Mouse (Mus musculus): Measurements from ENCODE around the gene Tmem131l. TPM values are rescaled to one million over a fixed set of nuclear protein-coding genes. Genes with fewer than 3 reads are reported as not detected.

Gene Tmem131l
- polyA plus RNA-seq, 1 experiment from 2014 or later, result 86.8 TPM

DNA sequence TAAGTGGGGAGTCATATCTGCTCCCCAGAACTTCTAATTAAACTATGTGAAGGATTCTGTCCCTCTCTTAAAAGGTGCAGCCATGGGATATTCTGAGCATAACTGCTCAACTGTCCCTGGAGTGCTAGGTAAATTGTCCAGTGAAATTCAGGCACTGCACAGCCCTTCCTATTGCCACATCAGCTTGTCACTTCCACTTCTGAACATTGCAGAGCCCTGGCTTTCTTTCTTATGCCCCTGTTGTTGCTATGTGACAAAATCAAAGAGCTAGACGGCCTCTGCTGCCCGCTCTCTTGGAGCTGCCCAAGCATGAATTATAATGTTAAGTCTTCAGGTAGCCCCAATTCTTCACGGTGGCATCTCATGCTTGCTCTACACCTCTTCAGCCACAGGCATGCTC lies 180.9 kb downstream of the Tmem131l start:
- H3K27me3 ChIP-seq (ENCODE audit: control insufficient read depth, insufficient read depth, low read length), result no peaks in the 10 kb centered on the region
- no peaks in the 10 kb centered on the region for H3K9me3 ChIP-seq (ENCODE audit: control insufficient read depth, low read length)
- ATAC-seq (ENCODE audit: insufficient number of reproducible peaks, low FRiP score, low TSS enrichment, low read depth) (no peak), DNase-seq (ENCODE audit: low spot score) (no peak)
- no peak overlapping the region for H3K9ac ChIP-seq (ENCODE audit: low read length)
- WGBS, result 87% methylated on average over 3 of the region's 3 CpGs
- H3K27ac ChIP-seq (replicated peaks; ENCODE audit: low read depth, low read length), result no peak overlapping the region
- H3K4me1 ChIP-seq (ENCODE audit: control insufficient read depth, insufficient read depth, low read length), result no peaks in the 10 kb centered on the region
- H3K4me3 ChIP-seq (ENCODE audit: low read depth, low read length), result no peak overlapping the region
- H3K36me3 ChIP-seq (ENCODE audit: control insufficient read depth, insufficient read depth, low read length), result no peaks in the 10 kb centered on the region
- no peak overlapping the region for H3K4me2 ChIP-seq (ENCODE audit: low read depth, severe bottlenecking)

DNA sequence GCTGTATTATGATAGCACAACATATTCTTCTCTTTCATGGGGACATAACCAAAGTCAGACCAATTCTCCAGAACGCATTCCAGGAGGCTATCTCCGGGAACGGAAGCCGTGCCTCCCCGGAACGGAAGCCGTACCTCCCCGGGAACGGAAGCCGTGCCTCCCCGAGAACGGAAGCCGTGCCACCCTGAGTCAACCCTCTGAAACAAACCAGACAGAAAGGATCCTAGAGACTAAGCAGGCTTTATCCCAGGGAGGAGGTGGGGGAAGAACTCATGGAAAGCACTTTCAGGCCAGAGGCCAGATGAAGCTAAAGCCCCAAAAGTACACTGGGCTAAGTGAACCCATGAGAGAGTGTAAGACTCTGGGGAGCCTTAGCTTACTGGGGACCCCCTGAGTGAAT lies 182.4 kb downstream of the Tmem131l start:
- 94% methylated on average over 13 of the region's 13 CpGs for WGBS
- ATAC-seq (ENCODE audit: insufficient number of reproducible peaks, low FRiP score, low TSS enrichment, low read depth), result no peak
- Histone ChIP-seq H3K4me2 (ENCODE audit: low read depth, severe bottlenecking) (no peak overlapping the region), H3K27me3 (ENCODE audit: control insufficient read depth, insufficient read depth, low read length) (no peaks in the 10 kb centered on the region), H3K4me1 (ENCODE audit: control insufficient read depth, insufficient read depth, low read length) (no peaks in the 10 kb centered on the region), H3K9me3 (ENCODE audit: control insufficient read depth, low read length) (no peaks in the 10 kb centered on the region), H3K9ac (ENCODE audit: low read length) (no peak overlapping the region), H3K4me3 (ENCODE audit: low read depth, low read length) (no peak overlapping the region), H3K36me3 (ENCODE audit: control insufficient read depth, insufficient read depth, low read length) (no peaks in the 10 kb centered on the region), H3K27ac (replicated peaks; ENCODE audit: low read depth, low read length) (no peak overlapping the region)
- no peak for DNase-seq (ENCODE audit: low spot score)

DNA sequence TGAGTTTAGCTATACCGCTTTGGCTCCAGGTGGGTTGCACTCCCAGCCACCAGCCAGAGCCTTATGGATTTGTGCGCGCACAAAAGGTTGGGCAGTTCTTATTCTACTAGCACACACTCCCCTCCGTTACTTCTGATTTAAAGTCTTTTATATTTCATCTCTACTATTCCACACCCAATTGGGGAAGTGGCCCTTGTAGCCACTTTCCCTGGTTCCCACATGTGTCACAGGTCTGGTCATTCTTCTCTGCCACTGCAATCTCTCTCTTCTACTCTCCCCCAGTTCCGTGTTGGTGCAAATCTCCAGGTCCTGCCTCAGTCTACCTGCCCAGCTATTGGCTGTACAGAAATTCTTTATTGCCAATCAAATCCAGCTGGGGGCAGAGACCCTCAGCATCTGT lies 184.3 kb downstream of the Tmem131l start:
- no peak overlapping the region for H3K4me3 ChIP-seq (ENCODE audit: low read depth, low read length)
- no peaks in the 10 kb centered on the region for H3K27me3 ChIP-seq (ENCODE audit: control insufficient read depth, insufficient read depth, low read length)
- no peak overlapping the region for H3K27ac ChIP-seq (replicated peaks; ENCODE audit: low read depth, low read length)
- ATAC-seq (ENCODE audit: insufficient number of reproducible peaks, low FRiP score, low TSS enrichment, low read depth), result no peak
- H3K36me3 ChIP-seq (ENCODE audit: control insufficient read depth, insufficient read depth, low read length), result no peaks in the 10 kb centered on the region
- H3K9me3 ChIP-seq (ENCODE audit: control insufficient read depth, low read length), result no peaks in the 10 kb centered on the region
- H3K4me2 ChIP-seq (ENCODE audit: low read depth, severe bottlenecking), result no peak overlapping the region
- no peak overlapping the region for H3K9ac ChIP-seq (ENCODE audit: low read length)
- WGBS, result 91% methylated on average over 5 of the region's 5 CpGs
- peak; percentile 9 for DNase-seq (ENCODE audit: low spot score)
- H3K4me1 ChIP-seq (ENCODE audit: control insufficient read depth, insufficient read depth, low read length), result no peaks in the 10 kb centered on the region

DNA sequence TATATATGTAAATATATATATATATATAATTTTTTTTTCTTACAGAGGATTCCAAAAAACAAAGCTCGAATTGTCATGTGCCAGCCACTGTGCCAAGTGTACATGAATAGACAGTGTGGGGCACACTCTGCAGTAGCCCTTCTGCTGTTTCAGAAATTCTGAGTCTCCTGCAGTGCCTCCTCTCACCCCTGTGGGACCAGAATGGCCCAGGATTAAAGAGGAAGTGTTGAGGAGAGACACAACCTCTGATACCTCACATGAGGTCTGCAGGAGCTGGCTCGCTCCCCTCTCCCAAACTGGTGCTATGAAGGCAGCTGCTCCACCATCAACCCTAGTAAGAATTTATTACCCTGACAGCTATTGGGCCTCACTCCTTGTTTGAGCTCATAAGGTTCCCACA lies 190.6 kb downstream of the Tmem131l start:
- WGBS, result 82% methylated on average over 2 of the region's 2 CpGs

More for the DNA sequence above, 190.6 kb downstream of the Tmem131l start:
- ATAC-seq (ENCODE audit: insufficient number of reproducible peaks, low FRiP score, low TSS enrichment, low read depth), result no peak
- Histone ChIP-seq H3K36me3 (ENCODE audit: control insufficient read depth, insufficient read depth, low read length) (no peaks in the 10 kb centered on the region), H3K9me3 (ENCODE audit: control insufficient read depth, low read length) (no peaks in the 10 kb centered on the region), H3K4me3 (ENCODE audit: low read depth, low read length) (no peak overlapping the region), H3K27me3 (ENCODE audit: control insufficient read depth, insufficient read depth, low read length) (no peaks in the 10 kb centered on the region), H3K27ac (replicated peaks; ENCODE audit: low read depth, low read length) (no peak overlapping the region), H3K9ac (ENCODE audit: low read length) (no peak overlapping the region), H3K4me2 (ENCODE audit: low read depth, severe bottlenecking) (no peak overlapping the region), H3K4me1 (ENCODE audit: control insufficient read depth, insufficient read depth, low read length) (no peaks in the 10 kb centered on the region)
- peak; percentile 18 for DNase-seq (ENCODE audit: low spot score)

Other genes starting within 250 kb of the Tmem131l start
- 2.1 and 2.4 TPM in 2 replicates for gene Tlr2, start 198.4 kb downstream of the Tmem131l start, polyA plus RNA-seq (2014; fragmentation: Nextera tagmentation; extraction: Ambion mirVana)
- 14.6 and 16.6 TPM in 2 replicates for gene Mnd1, start 115.6 kb upstream of the Tmem131l start, polyA plus RNA-seq (2014; fragmentation: Nextera tagmentation; extraction: Ambion mirVana)
- gene Gm6525, start 133.9 kb upstream of the Tmem131l start, polyA plus RNA-seq (2014; fragmentation: Nextera tagmentation; extraction: Ambion mirVana), result 0.44 and 0.63 TPM in 2 replicates